Mouse (Mus musculus): Measurements from ENCODE around the gene Dlx4. TPM values are rescaled to one million over a fixed set of nuclear protein-coding genes. Genes with fewer than 3 reads are reported as not detected.

Dlx4 gene
- polyA plus RNA-seq, 1 experiment from 2014 or later = 0.79 TPM

DNA sequence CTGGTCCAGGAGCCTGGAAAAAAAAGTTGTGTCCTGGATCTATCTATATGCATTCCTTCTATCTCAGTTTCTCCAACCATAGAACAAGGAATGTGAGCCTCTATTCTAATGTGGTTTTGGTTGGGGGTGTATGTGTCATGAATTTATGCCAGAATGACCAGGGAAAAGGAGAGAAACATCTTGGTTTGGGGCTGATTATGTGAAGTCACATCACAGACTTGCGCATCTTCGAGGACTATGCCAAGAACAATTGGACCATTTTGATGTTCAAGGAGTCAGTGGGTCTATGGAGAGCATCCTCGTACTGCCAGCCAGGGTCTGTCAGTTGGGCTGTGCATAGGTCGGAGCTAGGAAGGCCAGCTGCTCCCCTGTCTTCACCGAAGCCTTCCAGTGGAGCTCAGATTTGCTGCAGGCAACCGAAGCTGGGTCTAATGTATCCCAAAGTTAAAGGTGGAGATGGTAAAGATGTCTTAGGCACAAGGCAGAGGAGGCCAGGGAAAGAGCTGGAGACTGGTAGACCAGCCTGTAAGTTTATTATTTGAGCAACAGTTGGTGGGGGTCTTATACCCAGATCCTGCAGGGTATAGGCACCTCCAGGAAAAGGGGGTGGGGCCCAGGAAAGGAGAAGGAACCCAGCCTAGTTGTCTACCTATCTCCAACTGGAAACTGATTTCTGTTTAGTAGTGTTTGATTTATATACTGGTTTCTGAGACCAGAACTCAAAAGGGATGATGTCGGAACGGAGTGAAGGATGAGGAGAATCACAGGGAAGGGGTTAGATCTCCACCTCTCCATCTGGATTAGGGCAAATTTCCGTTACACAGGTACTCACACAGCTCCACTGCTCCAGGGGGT lies 1.7 kb downstream of the Dlx4 start:
- Histone ChIP-seq H3K36me3 (ENCODE audit: insufficient read depth, low read length) (no peaks in the 10 kb centered on the region), H3K9ac (replicated peaks; ENCODE audit: low read depth) (no peak overlapping the region), H3K4me1 (ENCODE audit: insufficient read depth, low read depth, low read length) (peaks cover 14% of the 10 kb centered on the region), H3K9me3 (ENCODE audit: low read length) (no peaks in the 10 kb centered on the region), H3K4me3 (ENCODE audit: low read depth, low read length) (peak overlapping the region; percentile 45; the same call in 1 of the 2 replicates), H3K4me2 (replicated peaks; ENCODE audit: low read depth, low read length) (peak overlapping the region; percentile 72), H3K27me3 (replicated peaks; ENCODE audit: insufficient read depth, low read length) (peaks cover 83% of the 10 kb centered on the region), H3K27ac (ENCODE audit: low read length) (no peak overlapping the region)
- DNase-seq (ENCODE audit: low spot score) (no peak), ATAC-seq (no peak)
- TF ChIP-seq EP300 (IDR thresholded peaks at IDR 0.05) (no peak), CTCF (IDR thresholded peaks at IDR 0.05) (no peak)
- 17% methylated on average over 9 of the region's 9 CpGs for WGBS

DNA sequence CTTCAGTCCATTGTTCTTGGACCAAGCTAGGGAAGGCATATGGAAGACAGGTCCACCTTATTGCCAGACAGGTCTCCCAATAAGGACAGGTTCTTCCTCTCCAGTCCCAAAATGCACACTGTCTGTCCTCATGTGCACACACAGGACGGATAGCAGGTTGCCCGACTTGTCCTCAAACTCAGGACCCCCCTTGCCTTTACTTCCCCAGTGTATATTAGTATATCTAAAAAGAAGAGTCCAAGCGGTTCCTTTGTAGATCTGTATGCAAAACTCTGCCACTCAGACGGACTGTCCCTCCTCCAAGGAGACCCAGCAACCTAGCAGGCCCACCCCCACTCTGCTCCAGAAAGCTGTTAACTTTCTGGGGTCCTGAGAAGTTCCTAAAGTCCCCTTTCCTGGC lies 2.4 kb downstream of the Dlx4 start:
- no peaks in the 10 kb centered on the region for H3K36me3 ChIP-seq (ENCODE audit: insufficient read depth, low read length)
- H3K9ac ChIP-seq (replicated peaks; ENCODE audit: low read depth) = no peak overlapping the region
- H3K9me3 ChIP-seq (ENCODE audit: low read length) = no peaks in the 10 kb centered on the region
- DNase-seq (ENCODE audit: low spot score) (no peak), ATAC-seq (no peak)
- 8% methylated on average over 4 of the region's 4 CpGs for WGBS
- H3K27me3 ChIP-seq (replicated peaks; ENCODE audit: insufficient read depth, low read length) = peaks cover 78% of the 10 kb centered on the region
- peaks cover 14% of the 10 kb centered on the region for H3K4me1 ChIP-seq (ENCODE audit: insufficient read depth, low read depth, low read length)
- TF ChIP-seq EP300 (IDR thresholded peaks at IDR 0.05) (no peak), CTCF (IDR thresholded peaks at IDR 0.05) (no peak)
- no peak overlapping the region for H3K4me3 ChIP-seq (ENCODE audit: low read depth, low read length)
- H3K27ac ChIP-seq (ENCODE audit: low read length) = no peak overlapping the region
- H3K4me2 ChIP-seq (replicated peaks; ENCODE audit: low read depth, low read length) = no peak overlapping the region

DNA sequence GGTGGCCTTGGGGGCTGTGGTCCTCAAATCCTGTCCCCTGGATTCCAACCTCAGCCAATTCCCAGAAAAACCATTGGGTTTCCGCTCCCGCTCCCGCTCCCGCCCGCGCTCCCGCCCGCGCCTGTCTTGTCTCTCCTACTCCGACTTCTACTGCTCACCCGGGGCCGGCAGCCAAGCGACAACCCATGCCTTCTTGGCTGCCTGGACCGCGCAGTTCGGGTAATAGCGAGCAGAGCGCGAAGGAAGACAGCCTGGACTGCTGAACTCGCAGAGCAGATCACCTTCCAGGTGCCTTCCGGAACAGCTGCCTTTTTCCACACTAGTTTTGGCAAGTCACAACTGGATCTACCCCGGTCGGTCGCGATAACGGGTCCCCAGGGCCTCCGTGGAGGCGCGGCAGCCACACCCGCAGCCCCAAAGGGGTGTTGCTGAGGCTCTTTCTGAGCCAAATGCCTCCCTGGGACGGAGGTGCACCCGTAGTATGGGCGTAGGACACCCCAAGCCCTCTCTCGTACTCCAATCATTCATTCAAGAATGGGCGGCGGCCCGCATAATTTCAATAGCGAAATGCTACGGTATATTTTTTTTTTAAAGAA lies 3.0 kb downstream of the Dlx4 start:
- Histone ChIP-seq H3K9me3 (ENCODE audit: low read length) (no peaks in the 10 kb centered on the region), H3K9ac (replicated peaks; ENCODE audit: low read depth) (no peak overlapping the region), H3K36me3 (ENCODE audit: insufficient read depth, low read length) (no peaks in the 10 kb centered on the region), H3K4me1 (ENCODE audit: insufficient read depth, low read depth, low read length) (peaks cover 14% of the 10 kb centered on the region), H3K4me3 (ENCODE audit: low read depth, low read length) (no peak overlapping the region; the same call in 1 of the 2 replicates), H3K27ac (ENCODE audit: low read length) (no peak overlapping the region), H3K27me3 (replicated peaks; ENCODE audit: insufficient read depth, low read length) (peaks cover 73% of the 10 kb centered on the region), H3K4me2 (replicated peaks; ENCODE audit: low read depth, low read length) (0 out of 2 replicates have a peak overlapping the region, but pooled peaks have one; percentile 11)
- WGBS = 4% methylated on average over 39 of the region's 39 CpGs
- ATAC-seq (no peak), DNase-seq (ENCODE audit: low spot score) (peak; percentile 45)
- TF ChIP-seq EP300 (IDR thresholded peaks at IDR 0.05) (no peak), CTCF (IDR thresholded peaks at IDR 0.05) (no peak)

- Histone ChIP-seq H3K4me2 (replicated peaks; ENCODE audit: low read depth, low read length) (no peak overlapping the region), H3K9ac (replicated peaks; ENCODE audit: low read depth) (no peak overlapping the region), H3K4me1 (ENCODE audit: insufficient read depth, low read depth, low read length) (peaks cover 14% of the 10 kb centered on the region), H3K27me3 (replicated peaks; ENCODE audit: insufficient read depth, low read length) (peaks cover 74% of the 10 kb centered on the region), H3K36me3 (ENCODE audit: insufficient read depth, low read length) (no peaks in the 10 kb centered on the region), H3K9me3 (ENCODE audit: low read length) (no peaks in the 10 kb centered on the region), H3K27ac (ENCODE audit: low read length) (no peak overlapping the region), H3K4me3 (ENCODE audit: low read depth, low read length) (no peak overlapping the region)
- DNase-seq (ENCODE audit: low spot score) = no peak
- no peak for ATAC-seq
- WGBS = 22% methylated on average over 10 of the region's 10 CpGs
- TF ChIP-seq EP300 (IDR thresholded peaks at IDR 0.05) = no peak
Measured at GRCm38 (mm10) chr11:95142258-95142657, 3.8 kb downstream of the Dlx4 start.

- H3K9me3 ChIP-seq (ENCODE audit: low read length) = no peaks in the 10 kb centered on the region
- TF ChIP-seq EP300 (IDR thresholded peaks at IDR 0.05) = no peak
- no peak for TF ChIP-seq CTCF (IDR thresholded peaks at IDR 0.05)
- peaks cover 5% of the 10 kb centered on the region; the same call in 1 of the 2 replicates for H3K4me1 ChIP-seq (ENCODE audit: insufficient read depth, low read depth, low read length)
- no peak overlapping the region for H3K4me3 ChIP-seq (ENCODE audit: low read depth, low read length)
- no peak overlapping the region for H3K27ac ChIP-seq (ENCODE audit: low read length)
- H3K36me3 ChIP-seq (ENCODE audit: insufficient read depth, low read length) = no peaks in the 10 kb centered on the region
- H3K27me3 ChIP-seq (replicated peaks; ENCODE audit: insufficient read depth, low read length) = peaks cover 61% of the 10 kb centered on the region
- 55% methylated on average over 5 of the region's 5 CpGs for WGBS
- H3K9ac ChIP-seq (replicated peaks; ENCODE audit: low read depth) = no peak overlapping the region
- no peak overlapping the region for H3K4me2 ChIP-seq (replicated peaks; ENCODE audit: low read depth, low read length)
- ATAC-seq (no peak), DNase-seq (ENCODE audit: low spot score) (no peak)
Measured at GRCm38 (mm10) chr11:95139871-95140270, 6.2 kb downstream of the Dlx4 start.

GRCm38 (mm10) chr11:95137281-95137680 lies 8.8 kb downstream of the Dlx4 start:
- TF ChIP-seq EP300 (IDR thresholded peaks at IDR 0.05) (no peak), CTCF (IDR thresholded peaks at IDR 0.05) (no peak)
- Histone ChIP-seq H3K4me1 (ENCODE audit: insufficient read depth, low read depth, low read length) (no peaks in the 10 kb centered on the region), H3K36me3 (ENCODE audit: insufficient read depth, low read length) (no peaks in the 10 kb centered on the region), H3K27me3 (replicated peaks; ENCODE audit: insufficient read depth, low read length) (peaks cover 38% of the 10 kb centered on the region), H3K9ac (replicated peaks; ENCODE audit: low read depth) (no peak overlapping the region), H3K27ac (ENCODE audit: low read length) (no peak overlapping the region), H3K4me2 (replicated peaks; ENCODE audit: low read depth, low read length) (no peak overlapping the region), H3K4me3 (ENCODE audit: low read depth, low read length) (no peak overlapping the region), H3K9me3 (ENCODE audit: low read length) (no peaks in the 10 kb centered on the region)
- DNase-seq (ENCODE audit: low spot score) (no peak), ATAC-seq (no peak)
- WGBS = 29% methylated on average over 6 of the region's 6 CpGs

Data from lung, postnatal 0 days (tissue).